Mouse (Mus musculus): ENCODE data around the gene Ostm1. TPM values are rescaled to one million over a fixed set of nuclear protein-coding genes. Genes with fewer than 3 reads are reported as not detected.

Gene Ostm1
- total RNA-seq, 2 experiments from 2014 or later: 18.0 to 18.2 TPM

GRCm38 (mm10) chr10:42613639-42614381 is 30.2 kb downstream of the Ostm1 start:
- DNase-seq: peak in 1 of 2 experiments; percentile 16
- intact Hi-C loops (cut with DNase I): no loop called here

DNA sequence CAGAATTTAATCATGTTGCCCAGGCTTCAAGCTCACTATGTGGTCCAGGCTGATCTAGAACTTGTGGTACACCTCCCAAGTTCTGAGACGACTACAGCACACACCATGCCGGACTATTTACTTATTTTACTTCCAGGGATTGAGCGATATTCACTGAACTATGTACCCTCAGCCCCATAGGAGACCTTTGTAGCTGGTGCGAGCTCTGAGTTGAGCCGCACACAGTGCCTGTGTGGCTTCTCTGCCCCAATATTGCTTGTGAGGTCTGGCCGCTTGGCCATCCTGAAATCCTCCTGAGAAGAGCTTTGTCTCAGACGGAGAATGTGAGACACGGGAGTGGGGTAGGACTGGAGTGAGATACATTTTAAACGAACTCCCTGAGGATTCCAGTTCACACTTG is 31.1 kb downstream of the Ostm1 start:
- intact Hi-C loops (cut with DNase I): no loop called here

DNA sequence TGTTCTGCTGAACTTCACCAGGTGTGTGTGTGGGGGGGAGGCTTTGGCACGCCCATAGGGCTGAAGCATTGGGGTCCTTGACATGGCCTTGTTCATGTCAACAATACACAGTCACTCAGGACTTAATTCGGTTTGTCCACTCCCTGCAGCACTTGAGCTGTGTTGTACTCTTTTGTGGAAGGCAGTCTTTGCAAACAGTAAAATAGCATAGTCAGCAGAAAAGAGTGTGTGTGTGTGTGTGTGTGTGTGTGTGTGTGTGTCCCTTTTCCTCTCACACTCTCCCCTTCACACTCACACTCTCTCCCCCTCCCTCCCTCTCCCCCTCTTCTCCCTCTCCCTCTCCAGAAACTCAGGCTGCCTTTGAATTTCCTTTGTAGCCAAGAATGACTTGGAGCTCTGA is 34.7 kb downstream of the Ostm1 start:
- intact Hi-C loops (cut with DNase I): no loop called here
- DNase-seq: no peak

More for the DNA sequence above, 31.1 kb downstream of the Ostm1 start:
- no peak for DNase-seq

GRCm38 (mm10) chr10:42625907-42626306 is 42.3 kb downstream of the Ostm1 start:
- no peak for DNase-seq
- intact Hi-C loops (cut with DNase I): no loop called here

DNA sequence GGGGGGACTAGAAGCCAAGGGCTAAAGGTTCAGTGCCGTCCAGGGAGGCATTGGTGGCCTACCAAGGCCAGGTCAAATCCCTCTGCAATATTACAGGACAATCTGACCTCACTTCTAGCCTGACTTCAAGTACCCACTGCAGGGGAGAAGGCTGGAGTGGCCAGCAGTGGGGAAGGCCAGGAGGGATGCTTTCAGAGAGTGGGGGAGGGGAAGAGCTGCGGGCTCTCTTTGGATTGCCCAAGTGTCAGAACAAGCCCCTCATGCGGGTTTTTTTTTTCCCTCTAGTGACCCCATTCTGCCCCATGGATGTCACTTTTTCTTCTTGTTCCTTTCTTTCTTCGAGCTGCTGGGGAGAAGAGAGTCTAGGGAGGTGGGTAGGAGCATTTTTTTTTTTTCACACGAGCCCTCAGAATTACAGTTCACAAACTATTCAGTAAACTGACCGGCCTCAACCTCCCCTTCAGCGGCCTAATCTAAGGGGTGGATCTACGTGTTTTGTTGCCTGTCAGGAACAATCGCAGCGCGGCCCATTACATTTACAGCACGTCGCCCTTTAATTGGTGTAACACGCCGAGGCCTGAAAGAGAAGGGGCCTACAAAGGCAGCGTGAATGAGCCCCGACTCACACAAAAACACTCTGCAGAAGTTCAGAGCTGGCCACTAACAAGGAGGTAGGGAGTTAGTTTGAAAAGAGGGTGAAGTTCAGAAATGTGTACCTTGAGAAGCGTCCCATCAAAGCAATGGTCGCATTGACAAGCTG is 47.2 kb downstream of the Ostm1 start:
- no peak for DNase-seq
- intact Hi-C loops (cut with DNase I): loop anchor here (5.0 kb wide), 2 partner anchors 48 to 648 kb away; partner anchors contain the start of genes Nr2e1 and Ostm1

DNA sequence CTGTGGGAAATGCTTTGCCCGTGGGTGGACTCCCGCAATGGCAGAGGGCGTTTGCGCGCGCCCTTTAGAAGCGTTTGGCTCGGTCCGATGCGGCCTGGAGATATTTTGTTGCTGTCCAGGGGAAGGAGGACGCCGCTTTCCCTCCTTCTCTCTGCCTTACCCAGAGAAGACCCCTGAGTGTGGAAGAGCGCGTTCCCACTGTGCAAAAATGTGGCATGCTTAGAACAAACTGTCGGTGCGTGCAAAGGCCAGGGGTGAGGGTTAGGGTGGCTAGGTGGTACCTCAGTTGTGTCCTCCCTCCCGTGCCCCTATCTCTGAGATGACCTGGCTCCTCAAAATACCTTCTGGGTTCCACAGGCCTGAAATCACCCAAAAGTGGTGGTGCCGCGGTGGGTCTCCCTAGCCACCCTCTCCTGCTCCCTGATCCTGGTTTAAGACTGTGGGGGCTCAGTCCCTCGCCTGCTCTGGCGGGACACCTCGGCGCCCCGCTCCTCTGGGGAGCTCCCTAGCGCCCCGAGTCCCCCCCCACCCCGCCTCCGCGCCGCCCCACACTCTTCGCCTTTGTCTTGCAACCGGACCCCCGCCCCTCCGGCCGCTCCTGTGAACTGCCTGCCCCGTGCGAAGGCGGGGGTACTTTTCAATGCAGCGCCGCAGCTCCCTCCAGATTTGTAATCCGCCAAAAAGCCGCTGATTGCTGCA is 48.3 kb downstream of the Ostm1 start:
- DNase-seq: no peak
- intact Hi-C loops (cut with DNase I): loop anchor here (5.0 kb wide), 2 partner anchors 50 to 650 kb away; partner anchors contain the start of genes Nr2e1 and Ostm1

GRCm38 (mm10) chr10:42632453-42633360 is 49.1 kb downstream of the Ostm1 start:
- intact Hi-C loops (cut with DNase I): loop anchor here (5.0 kb wide), 2 partner anchors 50 to 650 kb away; partner anchors contain the start of genes Nr2e1 and Ostm1

DNA sequence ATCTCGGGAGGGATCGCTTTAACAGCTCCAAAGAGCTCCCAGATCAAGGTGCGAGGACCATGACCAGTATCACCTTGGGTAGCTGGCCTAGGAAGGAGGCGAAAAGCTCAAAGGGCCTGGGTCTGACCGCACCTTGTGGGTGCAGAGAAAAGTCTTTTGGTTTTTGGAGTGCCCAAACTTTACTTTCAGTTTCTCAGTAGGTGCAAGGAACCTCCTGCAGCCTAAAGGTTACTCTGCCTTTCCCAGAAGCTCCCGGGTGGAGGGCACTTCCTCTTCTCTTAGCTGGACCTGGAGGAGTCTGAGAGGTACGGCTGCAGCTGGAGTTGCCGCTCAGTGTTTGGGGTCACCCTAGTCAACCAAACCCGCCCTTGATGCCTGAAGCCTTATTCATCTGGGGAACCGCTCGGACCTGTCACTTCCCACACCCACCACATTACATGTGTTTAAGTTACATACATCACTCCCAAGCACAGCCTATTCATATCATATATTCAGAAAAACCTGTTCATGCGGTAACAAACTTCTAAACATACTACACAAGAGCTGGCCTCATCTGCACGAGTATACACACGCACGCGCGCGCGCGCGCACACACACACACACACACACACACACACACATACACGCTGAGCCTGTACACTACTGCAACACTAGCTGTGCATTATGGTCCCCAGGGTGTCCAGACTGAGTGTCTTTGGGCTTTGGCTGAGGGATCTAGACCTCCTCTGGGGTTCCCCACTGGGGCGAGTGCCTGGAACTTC is 49.9 kb downstream of the Ostm1 start:
- no peak for DNase-seq
- intact Hi-C loops (cut with DNase I): loop anchor here (5.0 kb wide), 2 partner anchors 51 to 651 kb away; partner anchors contain the start of genes Nr2e1 and Ostm1

More at GRCm38 (mm10) chr10:42632453-42633360, 49.1 kb downstream of the Ostm1 start:
- DNase-seq: peak in 1 of 2 experiments; percentile 11

DNA sequence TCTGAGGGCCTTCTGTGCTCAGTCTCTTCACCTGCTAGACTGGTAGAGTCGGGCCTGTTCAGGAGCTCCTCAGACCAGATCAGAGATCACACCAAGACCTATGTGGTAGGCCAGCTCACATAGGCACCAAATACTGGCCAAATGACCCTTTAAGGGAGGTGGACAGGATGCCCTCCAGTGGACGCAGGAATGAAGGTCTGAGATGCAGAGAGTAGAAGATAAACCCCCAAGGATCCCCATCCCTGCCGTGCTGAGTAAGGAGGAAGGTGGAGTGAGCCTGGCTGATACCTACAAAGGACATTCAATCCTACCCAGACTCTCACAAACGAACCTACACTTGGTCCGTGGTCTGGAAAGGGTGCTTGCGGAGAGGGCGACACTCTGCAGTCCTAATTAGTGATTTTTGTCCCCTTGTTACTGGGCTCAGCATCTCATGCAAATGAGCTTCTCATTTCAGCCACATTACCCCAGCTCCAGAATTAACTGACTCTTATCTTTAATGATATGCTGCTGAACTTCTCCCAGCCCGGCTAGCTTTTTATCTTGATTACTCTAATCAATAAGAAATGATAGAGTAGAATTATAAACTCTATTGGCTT is 50.6 kb downstream of the Ostm1 start:
- intact Hi-C loops (cut with DNase I): loop anchor here (5.0 kb wide), 2 partner anchors 52 to 652 kb away; partner anchors contain the start of genes Nr2e1 and Ostm1
- no peak for DNase-seq

DNA sequence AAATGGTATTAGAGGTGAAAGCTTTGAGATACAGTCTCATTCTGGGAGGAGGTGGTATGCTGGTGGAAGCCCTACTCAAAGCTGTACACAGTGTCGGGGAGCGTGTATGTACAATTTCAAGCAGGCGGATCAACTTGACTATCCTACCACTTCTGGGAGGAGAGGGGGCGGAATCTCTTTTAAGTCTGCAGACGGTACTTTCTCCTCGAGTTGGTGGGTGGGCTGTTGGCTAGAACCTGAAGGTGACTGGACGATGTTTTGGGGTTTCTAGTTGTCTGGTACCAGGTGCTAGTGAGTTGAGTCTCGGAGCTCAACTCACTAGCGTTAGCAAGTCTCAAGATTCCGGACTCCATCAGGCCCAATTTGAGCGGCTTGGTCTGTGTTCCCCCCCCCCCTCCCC is 51.4 kb downstream of the Ostm1 start:
- intact Hi-C loops (cut with DNase I): no loop called here
- no peak for DNase-seq

DNA sequence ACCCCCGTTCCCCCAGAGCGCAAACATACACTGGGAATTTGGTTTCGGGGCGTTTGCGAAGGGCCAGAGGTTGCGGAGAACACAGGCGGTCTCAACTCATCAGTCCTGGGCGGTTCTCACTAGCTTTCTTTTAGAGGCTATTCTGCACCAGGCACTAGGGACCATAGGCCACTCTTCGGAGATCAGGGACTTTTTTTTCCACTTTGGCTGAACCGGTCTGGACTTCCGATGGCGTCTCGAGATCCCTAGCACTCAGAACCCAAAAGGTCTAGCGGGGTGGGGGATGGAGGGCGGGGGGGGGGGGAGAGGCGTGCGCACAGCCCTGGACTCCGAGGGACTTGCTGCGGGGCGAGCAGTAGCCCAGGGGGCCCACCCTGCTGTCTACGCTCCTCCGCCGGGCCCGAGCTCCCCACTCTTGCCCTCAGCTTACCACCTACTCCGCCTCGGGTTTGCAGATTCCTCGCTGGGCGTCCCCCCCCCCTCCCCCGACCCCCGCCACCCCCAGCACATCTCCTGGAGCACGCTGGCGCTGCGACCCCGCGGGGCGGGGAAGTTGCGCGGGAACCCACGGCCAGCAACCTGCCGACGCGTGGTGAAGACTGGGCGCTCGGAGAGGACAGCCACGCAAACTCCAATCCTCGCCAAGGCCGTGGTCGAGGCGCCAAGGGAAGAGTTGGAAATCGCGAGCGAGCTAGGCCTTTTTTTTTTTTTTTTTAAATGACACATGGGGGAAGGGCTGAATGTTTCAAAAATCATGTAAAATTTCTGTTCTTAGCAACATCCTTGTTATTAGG is 52.1 kb downstream of the Ostm1 start:
- DNase-seq: no peak
- intact Hi-C loops (cut with DNase I): no loop called here

DNA sequence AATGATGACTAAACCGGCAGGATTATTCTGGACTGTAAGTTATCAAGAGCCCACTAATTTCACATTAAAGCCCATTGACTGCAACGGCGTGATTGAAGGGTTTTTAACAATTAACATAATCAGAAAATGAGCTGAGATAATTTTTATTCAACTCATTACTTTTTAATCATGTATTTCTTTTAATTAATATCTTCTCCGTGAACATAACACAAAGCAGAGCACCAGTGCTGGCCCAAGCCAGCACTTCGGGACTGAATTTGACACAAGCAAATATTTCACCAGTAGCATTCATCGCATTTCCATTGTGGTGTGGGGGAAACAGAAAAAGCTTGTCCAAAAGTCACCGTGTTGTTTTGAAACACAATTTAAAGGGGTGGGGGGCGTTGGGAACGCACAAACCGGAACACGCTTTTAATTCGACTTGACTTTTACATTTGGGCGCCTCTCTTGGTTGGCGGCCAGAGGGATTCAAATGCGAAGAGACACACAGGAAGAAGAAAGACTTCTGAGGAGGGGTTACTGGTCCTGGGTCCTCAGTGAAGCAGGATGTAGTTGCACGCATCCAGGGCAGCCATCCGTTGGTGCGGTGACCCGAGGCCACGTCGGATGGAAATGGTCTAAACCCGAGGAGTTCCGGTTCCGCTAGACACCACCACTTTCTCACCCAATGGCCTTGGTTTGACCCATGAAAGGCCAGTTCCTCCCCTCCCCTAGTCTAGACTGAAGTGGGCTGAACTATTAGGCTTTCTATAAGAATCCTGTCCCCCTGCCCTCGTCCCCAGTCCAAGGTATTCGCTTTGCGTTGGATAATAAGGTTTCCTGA is 52.9 kb downstream of the Ostm1 start:
- DNase-seq: peak in 1 of 2 experiments; percentile 20
- intact Hi-C loops (cut with DNase I): loop anchor here (1.0 kb wide), 1 partner anchor 328 kb away; no protein-coding TSS in a partner anchor

GRCm38 (mm10) chr10:42637183-42637788 is 53.7 kb downstream of the Ostm1 start:
- DNase-seq: peak; percentile 27 to 70
- intact Hi-C loops (cut with DNase I): loop anchor here (1.0 kb wide), 1 partner anchor 329 kb away; no protein-coding TSS in a partner anchor

GRCm38 (mm10) chr10:42639856-42640255 is 56.2 kb downstream of the Ostm1 start:
- DNase-seq: no peak
- intact Hi-C loops (cut with DNase I): no loop called here

DNA sequence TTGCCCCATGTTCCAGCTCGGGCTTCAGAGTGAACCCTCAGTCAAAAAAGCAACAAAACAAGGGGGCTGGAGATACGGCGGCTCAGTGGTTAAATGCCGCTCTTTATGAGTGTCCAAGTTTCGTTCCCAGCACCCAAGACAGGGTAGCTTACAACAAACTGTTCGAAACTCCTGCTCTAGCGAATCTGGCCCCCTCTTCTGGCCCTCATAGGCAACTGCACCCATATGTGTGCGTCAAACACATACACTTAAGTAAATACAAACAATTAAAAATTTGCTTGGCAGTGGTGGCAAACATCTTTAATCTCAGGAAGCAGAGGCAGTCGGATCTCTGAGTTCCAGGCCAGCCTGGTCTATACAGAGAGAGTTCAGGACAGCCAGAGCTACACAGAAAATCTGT is 60.0 kb downstream of the Ostm1 start:
- intact Hi-C loops (cut with DNase I): no loop called here
- no peak for DNase-seq

DNA sequence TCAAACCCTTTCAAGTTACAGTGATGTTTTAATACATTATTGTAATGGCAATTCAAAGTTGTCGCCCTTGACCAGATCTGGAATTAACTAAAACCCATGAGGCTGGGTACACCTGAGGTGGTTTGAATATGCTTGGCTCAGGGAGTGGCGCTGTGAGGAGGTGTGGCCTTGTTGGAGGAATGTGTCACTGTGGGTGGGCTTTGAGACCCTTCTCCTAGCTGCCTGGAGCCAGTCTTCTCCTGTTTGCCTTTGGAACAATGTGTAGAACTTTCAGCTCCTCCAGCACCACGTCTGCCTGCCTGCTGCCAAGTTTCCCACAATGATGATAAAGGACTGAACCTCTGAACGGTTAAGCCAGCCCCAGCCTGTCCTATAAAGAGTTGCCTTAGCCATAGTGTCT is 62.7 kb downstream of the Ostm1 start:
- DNase-seq: no peak
- intact Hi-C loops (cut with DNase I): no loop called here

Measured in heart, postnatal 14 days (tissue).